ENCODE assay signal across 8 mouse cellular contexts in genomic region chr9:13296274-13297121, GRCm38 (mm10). TPM values are rescaled to one million over a fixed set of nuclear protein-coding genes. Genes with fewer than 3 reads are reported as not detected.
DNase-seq lines count a peak whose midpoint lies in the region; ATAC-seq lines count a peak whose summit lies in the region.

No protein-coding gene starts in this region.

- H3K27me3 ChIP-seq in heart, embryonic 13.5 days (replicated peaks), result no peaks in the 10 kb centered on the region
- H3K27me3 ChIP-seq in liver, embryonic 12.5 days (replicated peaks), result no peaks in the 10 kb centered on the region
- no peaks in the 10 kb centered on the region for H3K27me3 ChIP-seq in splenic B cell, adult 2 months (ENCODE audit: control insufficient read depth, insufficient read depth, low read length, poor library complexity, severe bottlenecking)

- H3K9ac ChIP-seq in heart, embryonic 13.5 days, result peak overlapping the region; percentile 89
- peak overlapping the region; percentile 74 for H3K9ac ChIP-seq in liver, embryonic 12.5 days

- H3K4me3 ChIP-seq in brown adipose tissue, adult 24 weeks (ENCODE audit: insufficient read depth, low read depth, low read length), result peak overlapping the region; percentile 98
- H3K4me3 ChIP-seq in heart, embryonic 13.5 days, result peak overlapping the region; percentile 74
- H3K4me3 ChIP-seq in liver, embryonic 12.5 days, result peak overlapping the region; percentile 71

- peaks cover 9% of the 10 kb centered on the region for H3K4me1 ChIP-seq in brown adipose tissue, adult 24 weeks (ENCODE audit: control insufficient read depth, insufficient read depth, insufficient read length, low read length)
- H3K4me1 ChIP-seq in heart, embryonic 13.5 days, result peaks cover 39% of the 10 kb centered on the region
- H3K4me1 ChIP-seq in liver, embryonic 12.5 days, result peaks cover 34% of the 10 kb centered on the region

- H3K27ac ChIP-seq in brown adipose tissue, adult 24 weeks (replicated peaks; ENCODE audit: low read depth, low read length), result peak overlapping the region; percentile 94
- H3K27ac ChIP-seq in heart, embryonic 13.5 days (replicated peaks), result peak overlapping the region; percentile 91
- peak overlapping the region; percentile 65; the same call in 1 of the 2 replicates for H3K27ac ChIP-seq in liver, embryonic 12.5 days

- H3K36me3 ChIP-seq in heart, embryonic 13.5 days, result no peaks in the 10 kb centered on the region
- H3K36me3 ChIP-seq in liver, embryonic 12.5 days, result no peaks in the 10 kb centered on the region
- no peaks in the 10 kb centered on the region for H3K36me3 ChIP-seq in splenic B cell, adult 2 months (ENCODE audit: control insufficient read depth, insufficient read depth, low read length, poor library complexity, severe bottlenecking)

- peak; percentile 94 for DNase-seq in kidney, postnatal 10 days
- peak; percentile 91 for DNase-seq in naive thymus-derived CD4-positive, alpha-beta T cell, adult 2 months (ENCODE audit: low read depth)
- peak; percentile 87 for DNase-seq in splenic B cell, adult 2 months (ENCODE audit: low read depth, low spot score)

- under 1% methylated on average over 28 of the region's 28 CpGs for WGBS in heart, embryonic 13.5 days
- under 1% methylated on average over 28 of the region's 28 CpGs for WGBS in liver, embryonic 12.5 days (ENCODE audit: insufficient replicate concordance)

- ATAC-seq in CD4-positive, CD25-positive, alpha-beta regulatory T cell, adult 4 months, result peak; percentile 83
- ATAC-seq in erythroid progenitor cell, adult 5-6 weeks (replicated peaks; ENCODE audit: low FRiP score, poor library complexity, severe bottlenecking), result peak; percentile 79
- ATAC-seq in heart, embryonic 13.5 days (ENCODE audit: extremely low read depth, insufficient number of reproducible peaks, low FRiP score, low TSS enrichment), result peak; percentile 82
- peak; percentile 88 for ATAC-seq in liver, embryonic 12.5 days

- no peaks in the 10 kb centered on the region for H3K9me3 ChIP-seq in heart, embryonic 13.5 days
- H3K9me3 ChIP-seq in liver, embryonic 12.5 days (replicated peaks), result no peaks in the 10 kb centered on the region

- peak overlapping the region; percentile 97 for H3K4me2 ChIP-seq in heart, embryonic 13.5 days
- H3K4me2 ChIP-seq in liver, embryonic 12.5 days, result peak overlapping the region; percentile 97

RNA-seq across cellular contexts. Expression of gene Maml2, which starts 1.3 kb away (rescaled TPM):
- polyA plus RNA-seq in CD4-positive, CD25-positive, alpha-beta regulatory T cell, adult 4 months (2017; shearing (Covaris generic)), result 10 to 100 TPM; 30.9 to 36.6 TPM
- polyA plus RNA-seq in brown adipose tissue, adult 24 weeks (2012; ENCODE audit: insufficient read depth, insufficient read length, missing spikeins), result 1.6 and 2.5 TPM in 2 replicates
- total RNA-seq in erythroid progenitor cell, adult 5-6 weeks (2015; ENCODE audit: low replicate concordance), result 1.1 TPM in 1 of 2 replicates, not detected in the other
- total RNA-seq in erythroid progenitor cell, adult 5-6 weeks (2017; ENCODE audit: low replicate concordance), result 0.45 and 0.90 TPM in 2 replicates
- 9.5 and 9.8 TPM in 2 replicates for polyA plus RNA-seq in heart, embryonic 13.5 days (2015; fragmentation: Nextera tagmentation; extraction: Ambion mirVana)
- polyA plus RNA-seq in liver, embryonic 12.5 days (2016; fragmentation: Nextera tagmentation; extraction: Ambion mirVana), result 1.6 and 1.7 TPM in 2 replicates

RNA-seq across cellular contexts. Expression of gene Ccdc82, which starts 49.7 kb away (rescaled TPM):
- 10 to 100 TPM; 45.9 to 48.7 TPM for polyA plus RNA-seq in CD4-positive, CD25-positive, alpha-beta regulatory T cell, adult 4 months (2017; shearing (Covaris generic))
- polyA plus RNA-seq in brown adipose tissue, adult 24 weeks (2012; ENCODE audit: insufficient read depth, insufficient read length, missing spikeins), result 5.5 and 7.6 TPM in 2 replicates
- total RNA-seq in erythroid progenitor cell, adult 5-6 weeks (2015; ENCODE audit: low replicate concordance), result 98.7 and 107 TPM in 2 replicates
- 107 and 139 TPM in 2 replicates for total RNA-seq in erythroid progenitor cell, adult 5-6 weeks (2017; ENCODE audit: low replicate concordance)
- 6.3 and 7.0 TPM in 2 replicates for polyA plus RNA-seq in heart, embryonic 13.5 days (2015; fragmentation: Nextera tagmentation; extraction: Ambion mirVana)
- 14.0 and 15.2 TPM in 2 replicates for polyA plus RNA-seq in liver, embryonic 12.5 days (2016; fragmentation: Nextera tagmentation; extraction: Ambion mirVana)

RNA-seq across cellular contexts. Expression of gene Jrkl, which starts 50.9 kb away (rescaled TPM):
- polyA plus RNA-seq in CD4-positive, CD25-positive, alpha-beta regulatory T cell, adult 4 months (2017; shearing (Covaris generic)), result 1 to 10 TPM; 2.8 to 6.0 TPM
- polyA plus RNA-seq in brown adipose tissue, adult 24 weeks (2012; ENCODE audit: insufficient read depth, insufficient read length, missing spikeins), result 4.4 and 5.8 TPM in 2 replicates
- 7.1 and 10.5 TPM in 2 replicates for total RNA-seq in erythroid progenitor cell, adult 5-6 weeks (2015; ENCODE audit: low replicate concordance)
- 7.2 and 12.7 TPM in 2 replicates for total RNA-seq in erythroid progenitor cell, adult 5-6 weeks (2017; ENCODE audit: low replicate concordance)
- 7.8 and 8.2 TPM in 2 replicates for polyA plus RNA-seq in heart, embryonic 13.5 days (2015; fragmentation: Nextera tagmentation; extraction: Ambion mirVana)
- polyA plus RNA-seq in liver, embryonic 12.5 days (2016; fragmentation: Nextera tagmentation; extraction: Ambion mirVana), result 3.4 and 3.7 TPM in 2 replicates

Comparison
In these comparisons a context has a peak if more than half of its experiments do, and no peak if none do; other contexts are left out.
1. Peak in every context shown above with its lines: DNase-seq, ATAC-seq, H3K4me3 ChIP-seq and H3K27ac ChIP-seq.